Mouse (Mus musculus): Measurements from ENCODE around the gene Bach1. TPM values are rescaled to one million over a fixed set of nuclear protein-coding genes. Genes with fewer than 3 reads are reported as not detected.
"Not testable (repeated sequence)": the region's sequence is repeated elsewhere in the genome, so short reads cannot be mapped to it uniquely, and the experiment has no call there.

Gene Bach1
- total RNA-seq, 2 experiments from 2014 or later = 25.8 to 33.0 TPM

DNA sequence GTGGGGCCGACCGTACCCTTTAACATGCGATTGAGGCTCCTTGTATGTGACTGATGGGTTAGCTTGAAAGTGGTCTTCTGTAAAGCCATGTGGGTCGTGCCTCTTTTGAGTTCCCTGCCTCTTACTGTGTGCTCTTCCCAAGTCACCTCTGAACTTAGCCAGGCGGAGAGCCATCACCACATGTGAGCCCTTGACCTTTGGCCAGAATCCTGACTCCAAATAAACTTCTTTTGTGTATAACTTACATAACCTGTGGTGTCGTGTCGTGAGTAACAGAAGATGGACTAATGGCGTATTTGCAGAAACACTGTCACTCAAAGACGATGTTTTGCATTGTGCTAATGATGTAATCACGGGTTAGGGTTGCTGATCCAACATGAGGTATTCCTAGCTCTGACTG is 22.6 kb upstream of the Bach1 start:
- intact Hi-C loops (cut with DNase I) = no loop called here
- no peak for DNase-seq (ENCODE audit: low spot score)

DNA sequence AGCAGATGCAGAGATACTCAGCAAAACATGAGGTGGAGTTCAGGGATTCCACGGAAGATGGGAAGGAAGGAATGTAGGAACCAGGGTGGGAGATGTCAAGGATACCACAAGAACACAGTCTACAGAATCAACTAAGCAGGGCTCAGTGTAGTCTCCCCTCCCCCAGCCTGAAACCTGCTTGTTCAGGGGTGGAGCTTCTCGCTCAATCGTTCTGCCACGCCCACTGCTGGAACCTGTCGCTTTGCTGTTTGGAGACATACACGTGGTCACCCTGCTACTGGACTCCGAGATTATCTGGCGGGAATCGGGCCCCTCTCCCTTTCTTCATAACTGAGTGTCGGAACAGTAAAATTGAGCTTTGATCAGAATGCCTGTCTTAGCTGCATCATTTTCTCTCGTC is 20.1 kb upstream of the Bach1 start:
- DNase-seq (ENCODE audit: low spot score) = no peak
- intact Hi-C loops (cut with DNase I) = no loop called here

DNA sequence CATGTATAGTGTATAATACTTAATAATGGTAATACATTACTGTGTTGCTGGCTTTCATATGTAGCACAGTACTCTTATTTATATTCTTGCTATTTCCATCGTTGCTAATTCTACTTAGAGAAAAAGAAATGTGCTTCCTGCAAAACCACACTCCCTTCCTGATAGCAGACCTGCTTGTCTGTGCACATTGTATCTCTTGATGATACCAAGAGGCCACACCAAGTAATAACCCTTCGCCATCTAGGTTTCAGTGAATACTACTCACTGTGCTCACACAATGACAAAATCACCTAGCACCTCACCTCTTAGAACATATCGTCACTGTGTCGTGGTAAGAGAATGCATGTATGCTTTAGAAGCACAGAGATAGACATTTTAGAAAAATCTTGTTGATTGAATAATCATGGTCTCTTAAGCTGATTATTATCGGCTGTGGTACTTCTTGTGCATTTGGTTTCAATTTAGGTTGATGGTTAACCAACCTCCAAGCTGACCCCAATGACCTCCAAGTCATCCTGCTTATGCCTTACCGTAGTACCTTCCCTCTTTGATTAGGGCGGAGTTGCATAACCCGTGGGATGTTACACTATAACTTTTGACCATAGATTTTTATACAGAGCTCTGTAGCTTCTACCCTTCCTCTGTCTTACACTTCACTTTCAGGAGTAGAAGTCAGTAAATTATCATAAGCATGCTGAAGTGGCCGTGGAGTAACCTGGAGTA is 17.7 kb upstream of the Bach1 start:
- intact Hi-C loops (cut with DNase I) = no loop called here

DNA sequence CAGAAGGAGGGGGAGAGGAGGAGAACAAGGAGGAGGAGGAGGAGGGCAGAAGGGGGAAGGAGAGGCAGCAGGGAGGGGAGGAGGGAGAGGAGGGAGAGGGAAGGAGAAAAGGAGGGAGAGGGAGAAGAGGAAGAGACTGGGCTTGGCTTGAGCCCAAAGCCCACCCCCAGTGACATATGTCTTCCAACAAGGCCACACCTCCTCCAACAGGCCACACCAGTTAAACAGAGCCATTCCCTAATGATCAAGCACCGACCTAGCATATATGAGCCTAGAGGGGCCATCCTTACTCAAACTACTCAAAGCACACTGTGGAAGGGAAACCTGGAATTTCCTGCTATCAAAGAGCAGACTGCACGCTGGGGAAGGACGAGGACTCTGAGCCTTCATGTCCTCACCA is 16.9 kb upstream of the Bach1 start:
- no peak for DNase-seq (ENCODE audit: low spot score)
- intact Hi-C loops (cut with DNase I) = no loop called here

More for the DNA sequence above, 17.7 kb upstream of the Bach1 start:
- DNase-seq (ENCODE audit: low spot score) = no peak

DNA sequence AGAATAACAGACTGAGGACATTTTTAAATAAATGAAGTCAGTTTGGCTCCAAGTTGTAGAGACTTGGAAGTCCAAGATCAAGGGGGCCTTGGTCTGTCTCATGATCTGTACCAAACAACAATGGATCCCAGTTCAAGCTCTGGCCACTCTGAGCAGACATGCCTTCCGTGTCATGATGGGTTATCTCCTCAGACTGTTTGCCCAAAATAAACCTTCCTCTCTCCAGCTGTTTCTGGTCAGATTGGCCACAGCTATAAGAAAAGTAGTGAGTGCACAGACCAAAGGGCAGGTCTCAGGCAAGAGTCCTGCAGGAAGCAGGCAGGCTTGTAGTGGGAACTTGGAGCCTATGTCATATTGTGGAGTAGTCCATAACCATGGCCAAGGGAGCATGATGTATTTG is 12.3 kb upstream of the Bach1 start:
- no peak for DNase-seq (ENCODE audit: low spot score)
- intact Hi-C loops (cut with DNase I) = no loop called here

DNA sequence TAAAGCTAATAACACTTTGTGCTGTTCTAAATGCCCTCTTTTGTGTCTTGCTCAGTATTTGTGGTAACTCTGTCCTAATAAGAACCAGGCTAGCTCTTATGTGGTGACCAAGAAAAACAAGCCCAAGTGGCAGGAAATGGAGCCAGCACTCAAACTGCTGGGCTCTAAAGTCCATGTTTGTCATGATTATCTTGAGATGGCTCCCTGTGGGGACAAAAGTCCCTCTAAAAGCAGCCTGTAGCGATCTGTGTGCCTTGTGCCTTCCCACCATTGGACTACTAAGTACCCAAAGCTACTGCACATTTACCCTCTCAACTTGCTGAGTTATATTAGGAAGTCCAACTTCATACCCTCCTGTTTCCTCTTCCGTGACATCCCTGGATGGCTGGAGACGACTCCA is 11.4 kb upstream of the Bach1 start:
- no peak for DNase-seq (ENCODE audit: low spot score)
- intact Hi-C loops (cut with DNase I) = no loop called here

DNA sequence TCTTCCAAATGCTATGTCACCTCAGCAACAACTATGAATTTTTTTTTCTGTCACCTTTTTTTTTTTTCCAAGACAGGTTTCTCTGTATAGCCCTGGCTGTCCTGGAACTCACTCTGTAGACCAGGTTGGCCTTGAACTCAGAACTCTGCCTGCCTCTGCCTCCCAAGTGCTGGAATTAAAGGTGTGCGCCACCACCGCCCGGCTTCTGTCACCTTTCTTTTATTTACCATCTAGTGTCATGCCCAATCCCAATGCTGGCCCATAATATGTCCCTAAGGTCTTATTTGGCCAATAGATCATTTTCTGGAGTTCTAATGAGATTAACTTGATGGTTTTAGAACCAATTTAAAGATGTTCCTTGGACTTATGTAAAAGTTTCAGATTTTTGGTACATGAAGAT is 10.4 kb upstream of the Bach1 start:
- intact Hi-C loops (cut with DNase I); DNase-seq (ENCODE audit: low spot score): not testable (repeated sequence)

DNA sequence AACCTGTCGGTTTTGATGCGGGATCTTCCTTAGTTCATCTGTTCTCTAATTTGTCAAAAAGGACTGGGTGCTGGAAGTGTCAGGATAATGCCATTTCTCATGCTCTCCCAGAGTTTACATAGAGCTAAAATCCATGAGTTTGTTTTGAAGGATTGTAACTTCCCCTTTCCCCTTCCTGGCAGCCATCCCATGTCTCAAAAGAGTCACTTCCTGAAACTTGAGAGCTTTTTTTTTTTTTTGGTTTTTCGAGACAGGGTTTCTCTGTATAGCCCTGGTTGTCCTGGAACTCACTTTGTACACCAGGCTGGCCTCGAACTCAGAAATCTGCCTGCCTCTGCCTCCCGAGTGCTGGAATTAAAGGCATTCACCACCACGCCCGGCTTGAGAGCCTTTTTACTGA is 9.9 kb upstream of the Bach1 start:
- DNase-seq (ENCODE audit: low spot score); intact Hi-C loops (cut with DNase I): not testable (repeated sequence)

DNA sequence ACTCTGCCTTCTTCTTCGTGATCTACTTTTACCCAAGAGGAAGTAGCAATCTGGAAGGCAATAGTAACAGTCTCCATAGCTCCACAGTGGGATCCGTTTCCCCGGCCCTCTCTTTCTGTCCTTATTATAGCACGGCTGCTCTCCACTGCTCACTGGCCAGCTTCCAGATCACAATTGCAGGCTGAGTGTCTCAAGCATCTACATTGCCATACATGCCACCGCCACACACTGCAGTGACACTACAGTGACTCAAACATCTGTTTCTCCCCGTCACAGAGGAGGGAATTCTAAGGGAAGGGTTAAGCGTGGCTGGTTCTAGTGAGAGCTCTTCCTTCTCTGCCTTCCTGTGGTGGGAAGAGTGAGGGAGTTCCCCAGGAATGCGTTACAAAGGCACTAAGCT is 9.5 kb upstream of the Bach1 start:
- DNase-seq (ENCODE audit: low spot score) = no peak
- intact Hi-C loops (cut with DNase I) = no loop called here

DNA sequence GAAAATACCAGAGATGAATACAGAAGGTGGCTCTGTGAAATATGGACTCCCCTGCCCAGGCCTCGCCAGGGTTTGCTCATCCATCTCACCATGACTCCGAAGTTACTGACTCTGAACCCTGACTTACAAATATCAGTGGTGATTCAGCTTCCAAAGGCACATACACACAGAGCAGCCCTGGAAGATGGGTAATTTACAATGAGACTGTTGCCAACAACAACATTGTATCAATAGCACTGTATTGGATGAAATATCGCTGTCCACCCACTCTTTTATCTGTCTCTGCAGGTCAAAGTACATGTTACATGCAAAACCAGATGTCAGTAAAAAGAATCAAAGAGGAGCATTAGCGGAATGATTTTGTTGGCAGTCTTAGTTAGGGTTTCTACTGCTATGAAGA is 8.2 kb upstream of the Bach1 start:
- intact Hi-C loops (cut with DNase I) = no loop called here
- no peak for DNase-seq (ENCODE audit: low spot score)

DNA sequence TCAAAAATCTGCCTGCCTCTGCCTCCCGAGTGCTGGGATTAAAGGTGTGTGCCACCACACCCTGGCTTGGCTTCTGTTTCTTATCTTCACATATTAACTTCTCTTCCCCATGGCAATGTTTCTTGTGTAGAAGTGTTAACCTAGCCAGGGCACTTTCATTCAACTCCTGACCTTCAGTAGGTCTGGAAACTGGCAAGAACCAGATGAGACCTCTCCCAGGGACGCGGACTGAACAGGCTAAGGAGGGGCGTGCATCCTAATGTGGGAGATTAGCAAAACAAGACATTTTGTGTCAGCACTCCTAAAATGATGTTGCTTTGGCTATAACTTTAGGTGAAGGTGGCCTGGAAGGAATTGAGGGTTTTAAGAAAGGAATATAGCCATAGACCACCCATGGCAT is 7.6 kb upstream of the Bach1 start:
- intact Hi-C loops (cut with DNase I) = no loop called here
- DNase-seq (ENCODE audit: low spot score) = no peak

DNA sequence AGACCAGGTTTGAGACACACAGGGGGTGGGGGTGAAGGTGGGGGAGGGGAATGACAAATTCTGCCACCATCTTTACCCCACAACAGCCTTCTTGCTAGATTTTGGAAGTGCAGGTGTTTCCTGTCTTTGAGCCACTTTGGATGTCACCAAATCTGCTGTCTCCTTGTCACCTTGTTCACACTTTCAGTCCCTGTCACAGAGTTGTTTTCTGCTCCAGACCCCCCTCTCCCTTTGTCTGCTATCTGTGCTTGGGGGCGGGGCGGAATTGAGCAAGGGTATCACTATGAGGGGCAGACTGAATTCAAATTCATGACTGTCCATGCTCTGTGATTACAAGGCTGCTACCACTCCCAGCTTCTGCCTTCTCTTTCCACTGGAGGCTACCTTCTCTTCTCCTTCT is 6.2 kb upstream of the Bach1 start:
- intact Hi-C loops (cut with DNase I) = no loop called here
- no peak for DNase-seq (ENCODE audit: low spot score)

DNA sequence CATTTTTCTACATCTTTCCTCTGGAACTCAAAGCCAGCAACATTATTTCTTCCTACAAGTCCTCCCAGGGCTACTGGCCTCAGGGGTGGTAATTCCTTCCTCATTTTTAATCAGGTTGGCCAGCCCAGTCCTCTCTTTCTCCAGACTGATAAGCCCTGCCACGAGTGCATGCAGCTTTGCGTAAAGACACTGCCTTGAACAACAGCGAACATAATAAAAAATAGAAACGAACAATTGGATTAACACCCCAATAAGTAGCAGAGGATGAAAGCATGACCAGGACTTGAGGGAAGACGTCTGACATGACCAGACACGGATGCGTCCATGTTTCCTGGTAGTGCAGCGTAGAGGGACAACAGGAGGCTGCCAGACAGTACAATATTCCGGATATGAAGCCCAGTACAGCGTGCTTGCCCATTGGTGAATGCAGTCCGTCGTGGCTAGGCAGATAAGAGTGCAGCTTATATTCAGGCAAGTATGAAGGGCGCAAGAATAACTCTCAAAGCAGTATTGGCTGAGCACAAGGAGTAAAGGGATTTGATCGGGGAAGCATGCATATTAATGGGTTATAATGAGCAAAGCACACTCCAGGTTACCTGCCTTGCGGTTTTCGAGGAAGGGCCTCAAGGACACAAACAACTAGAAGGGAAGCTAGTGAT is 909 bp upstream of the Bach1 start:
- intact Hi-C loops (cut with DNase I) = loop anchor here (5.0 kb wide), 1 partner anchor 36 kb away; no protein-coding TSS in a partner anchor
- DNase-seq (ENCODE audit: low spot score) = no peak

DNA sequence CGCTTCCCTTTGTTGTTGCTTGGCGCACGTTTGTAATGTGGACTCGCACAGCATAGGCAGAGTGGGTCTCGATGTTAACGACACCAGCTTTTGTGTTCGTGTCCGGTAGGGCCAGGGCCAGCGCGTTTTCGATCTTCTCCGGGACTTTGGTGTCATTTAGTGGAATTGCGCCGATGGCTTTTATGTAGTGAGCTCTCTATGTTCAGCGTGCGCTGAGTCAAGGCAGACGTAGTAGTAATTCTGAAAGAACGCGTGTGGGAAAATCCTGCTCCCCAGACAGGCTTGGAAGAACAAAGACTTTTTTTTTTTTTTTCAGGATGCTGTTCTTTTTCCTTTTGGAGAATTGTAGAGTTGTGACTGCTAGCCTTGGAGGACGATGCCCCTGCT is 554 bp downstream of the Bach1 start:
- intact Hi-C loops (cut with DNase I) = loop anchor here (5.0 kb wide), 1 partner anchor 37 kb away; no protein-coding TSS in a partner anchor
- no peak for DNase-seq (ENCODE audit: low spot score)

DNA sequence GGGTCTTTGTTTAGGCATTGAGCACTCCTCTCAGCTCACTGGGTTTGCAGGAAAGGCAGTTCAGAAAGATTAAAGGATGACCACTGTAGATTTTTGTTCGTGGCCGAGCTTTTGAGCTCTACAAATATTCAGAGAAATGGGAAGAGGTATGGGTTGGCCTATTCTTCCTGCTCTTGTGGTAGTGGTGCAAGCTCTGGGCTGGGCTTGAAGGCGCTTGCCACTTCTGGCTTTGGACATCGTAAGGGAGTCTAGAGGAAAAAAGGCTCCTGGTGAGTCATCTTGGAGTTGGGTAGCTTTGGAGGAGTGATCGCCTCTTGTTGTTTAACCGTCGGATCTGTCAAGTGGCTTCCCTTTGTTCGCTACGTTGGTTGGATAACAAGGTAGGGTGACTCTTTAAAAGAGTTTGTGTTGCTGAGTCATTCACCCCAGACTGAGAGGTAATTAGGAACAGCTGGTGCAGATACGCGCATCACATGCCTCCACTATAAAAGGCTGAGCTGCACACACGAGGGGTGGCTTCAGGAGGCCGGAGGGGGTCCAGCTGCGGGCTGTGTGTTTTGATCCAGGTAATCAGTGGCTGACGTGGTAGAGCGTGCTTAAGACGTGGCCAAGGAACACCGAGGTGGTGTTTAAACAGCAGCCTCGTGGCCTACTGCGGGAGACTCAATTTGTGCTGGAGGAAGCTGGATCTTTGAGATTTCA is 1.1 kb downstream of the Bach1 start:
- intact Hi-C loops (cut with DNase I) = loop anchor here (2.0 to 5.0 kb wide), 2 partner anchors 15 to 38 kb away; no protein-coding TSS in a partner anchor
- peak; percentile 22 for DNase-seq (ENCODE audit: low spot score)

DNA sequence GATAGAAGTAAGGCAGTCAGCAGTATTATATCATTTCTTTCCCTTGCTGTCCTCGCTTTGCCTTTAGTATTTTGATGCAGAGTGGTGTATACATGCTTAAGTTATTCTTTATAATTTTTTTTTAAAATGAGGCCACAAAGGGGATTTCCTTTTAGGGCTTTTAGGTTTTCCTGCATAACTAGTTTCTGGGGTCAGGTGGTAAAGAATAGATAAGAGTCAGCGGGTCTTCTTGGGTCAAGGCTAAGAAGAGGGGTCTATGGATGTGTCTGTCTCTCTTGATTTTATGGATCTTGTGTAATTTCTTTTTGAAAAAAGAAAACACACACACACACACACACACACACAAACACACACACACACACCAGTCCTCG is 1.6 kb downstream of the Bach1 start:
- intact Hi-C loops (cut with DNase I) = loop anchor here (2.0 kb wide), 1 partner anchor 14 kb away; no protein-coding TSS in a partner anchor
- DNase-seq (ENCODE audit: low spot score) = no peak

DNA sequence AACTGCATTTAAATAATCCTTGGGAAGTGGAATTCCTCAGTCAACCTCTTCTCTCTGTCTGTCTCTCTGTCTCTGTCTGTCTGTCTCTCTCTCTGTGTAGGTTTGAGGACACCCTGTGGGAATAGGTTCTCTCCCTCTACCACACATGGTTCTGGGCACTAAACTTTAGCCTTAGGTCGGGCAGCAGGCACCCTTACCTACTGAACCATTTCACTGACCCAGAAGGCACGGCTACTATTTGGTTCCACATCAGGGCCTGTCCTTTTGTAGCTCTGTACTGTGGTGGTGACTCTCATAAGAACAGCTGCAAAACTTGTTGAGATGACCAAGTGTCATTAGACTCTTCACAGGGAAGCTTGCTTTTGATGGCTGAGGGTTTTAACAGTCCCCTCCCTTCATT is 3.1 kb downstream of the Bach1 start:
- intact Hi-C loops (cut with DNase I) = loop anchor here (2.0 kb wide), 1 partner anchor 13 kb away; no protein-coding TSS in a partner anchor
- DNase-seq (ENCODE audit: low spot score) = no peak

DNA sequence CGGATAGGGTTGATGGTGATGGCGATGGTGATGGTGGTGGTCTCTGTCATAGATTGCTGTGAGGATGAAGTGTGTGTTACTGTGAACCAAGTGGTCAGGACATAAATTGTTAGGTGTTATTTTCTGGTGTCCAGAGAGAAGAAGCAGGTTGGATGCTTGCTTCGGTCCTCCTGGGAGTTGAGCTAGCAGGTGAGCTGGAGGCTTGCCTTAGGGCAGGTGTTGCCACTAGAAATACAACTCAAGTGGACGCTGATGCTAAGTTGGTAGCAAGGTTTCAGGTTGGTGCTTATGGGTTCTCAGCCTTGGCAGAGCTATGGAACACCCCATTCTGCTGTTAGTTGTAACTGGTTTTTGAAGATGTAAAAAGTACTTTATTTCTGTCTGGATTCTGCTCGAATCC is 4.1 kb downstream of the Bach1 start:
- intact Hi-C loops (cut with DNase I) = no loop called here
- no peak for DNase-seq (ENCODE audit: low spot score)

DNA sequence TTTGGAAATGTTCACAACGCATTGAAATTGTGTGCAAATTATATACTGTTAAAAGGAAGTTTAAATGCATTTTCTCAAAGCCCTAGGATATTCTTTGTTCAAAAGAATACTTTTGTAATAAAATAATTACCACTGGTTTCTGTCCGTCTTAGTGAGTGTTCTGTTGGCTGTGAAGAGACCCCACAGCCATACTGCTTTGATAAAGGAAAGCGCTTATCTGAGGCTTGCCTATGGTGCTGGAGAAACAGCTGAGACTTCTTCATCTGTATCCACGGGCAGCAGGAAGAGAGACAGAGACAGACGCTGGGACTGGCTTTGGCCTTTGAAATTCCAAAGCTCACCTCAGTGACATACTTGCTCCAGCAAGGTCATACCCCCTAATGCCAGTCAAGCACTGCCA is 5.5 kb downstream of the Bach1 start:
- intact Hi-C loops (cut with DNase I) = no loop called here
- DNase-seq (ENCODE audit: low spot score) = no peak

DNA sequence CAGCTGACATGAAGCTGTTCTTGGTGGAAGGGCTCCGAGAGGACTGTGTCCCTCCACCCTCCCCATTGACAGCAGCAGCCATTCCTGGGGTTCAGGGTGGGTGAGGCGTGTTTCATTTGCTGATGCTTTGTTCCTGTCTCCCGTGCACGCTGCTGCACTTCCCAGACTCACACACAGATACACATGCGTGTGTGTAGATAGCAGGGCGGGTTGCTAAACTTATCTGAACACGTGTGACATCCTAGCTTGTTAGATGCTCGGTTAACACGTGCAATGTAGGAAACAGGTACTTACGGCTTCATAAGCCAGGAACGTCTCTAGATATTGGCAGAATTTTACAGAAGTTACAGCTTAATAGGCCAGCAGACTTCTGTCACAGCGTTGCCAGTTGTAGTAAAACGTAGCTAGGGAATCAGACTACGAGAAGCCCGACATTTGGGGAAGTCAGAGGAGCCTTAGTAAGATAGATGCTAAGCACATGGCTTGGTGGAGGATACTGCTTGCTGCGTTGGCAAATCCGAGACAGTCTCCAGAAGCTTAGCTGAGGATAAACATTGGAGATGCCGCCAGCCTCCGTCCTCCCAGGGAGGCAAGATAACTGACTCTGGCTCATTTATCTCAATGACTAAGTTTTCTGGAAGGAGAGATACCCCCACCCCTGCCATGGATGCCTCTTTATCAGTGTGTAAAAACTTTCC is 7.3 kb downstream of the Bach1 start:
- intact Hi-C loops (cut with DNase I) = no loop called here
- no peak for DNase-seq (ENCODE audit: low spot score)

Measured in heart, postnatal 25 days (tissue).